Mouse (Mus musculus): ENCODE results near the gene Tmod3. TPM values are rescaled to one million over a fixed set of nuclear protein-coding genes. Genes with fewer than 3 reads are reported as not detected.

Gene Tmod3
- polyA plus RNA-seq, 1 experiment from 2014 or later: 84.5 TPM

DNA sequence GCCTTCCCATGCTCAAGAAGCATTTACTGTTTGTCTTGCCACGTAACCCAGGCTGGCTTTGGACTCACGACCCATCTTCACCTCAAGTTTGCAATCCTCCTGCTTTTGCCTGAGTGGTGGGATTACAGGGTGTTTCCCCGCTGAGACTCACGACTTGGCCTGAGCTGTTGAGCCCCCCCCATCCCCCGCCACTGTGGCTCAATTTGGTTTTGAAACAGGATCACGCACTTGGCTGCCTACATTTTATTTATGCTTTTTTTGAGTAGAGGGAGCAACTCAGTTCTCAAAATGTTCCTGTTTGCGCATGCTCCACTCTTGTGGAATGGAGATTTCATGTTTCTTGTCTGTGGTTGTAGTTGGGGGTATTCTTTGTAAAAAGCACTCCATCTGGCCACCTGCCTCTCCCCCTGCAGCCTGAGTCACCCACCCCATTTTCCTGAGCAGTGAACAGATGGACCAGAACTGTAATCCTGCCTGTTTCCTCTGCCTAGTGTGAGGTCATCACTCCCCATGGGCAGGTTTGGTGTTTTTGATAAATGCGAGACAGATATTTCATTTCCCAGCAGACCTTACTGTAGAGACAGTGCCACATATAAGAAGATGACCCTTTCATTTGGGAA lies 80.2 kb downstream of the Tmod3 start:
- 59% methylated on average over 8 of the region's 8 CpGs for WGBS
- no peaks in the 10 kb centered on the region for H3K9me3 ChIP-seq
- no peaks in the 10 kb centered on the region for H3K36me3 ChIP-seq
- 0 out of 2 replicates have a peak, but pooled peaks have one; percentile 38 for ATAC-seq (ENCODE audit: low FRiP score, low read depth)
- H3K4me1 ChIP-seq (replicated peaks): no peaks in the 10 kb centered on the region; the same call in 1 of the 2 replicates
- H3K27me3 ChIP-seq: no peaks in the 10 kb centered on the region
- H3K4me2 ChIP-seq: no peak overlapping the region
- H3K4me3 ChIP-seq: no peak overlapping the region
- H3K9ac ChIP-seq: no peak overlapping the region
- H3K27ac ChIP-seq (replicated peaks): no peak overlapping the region

DNA sequence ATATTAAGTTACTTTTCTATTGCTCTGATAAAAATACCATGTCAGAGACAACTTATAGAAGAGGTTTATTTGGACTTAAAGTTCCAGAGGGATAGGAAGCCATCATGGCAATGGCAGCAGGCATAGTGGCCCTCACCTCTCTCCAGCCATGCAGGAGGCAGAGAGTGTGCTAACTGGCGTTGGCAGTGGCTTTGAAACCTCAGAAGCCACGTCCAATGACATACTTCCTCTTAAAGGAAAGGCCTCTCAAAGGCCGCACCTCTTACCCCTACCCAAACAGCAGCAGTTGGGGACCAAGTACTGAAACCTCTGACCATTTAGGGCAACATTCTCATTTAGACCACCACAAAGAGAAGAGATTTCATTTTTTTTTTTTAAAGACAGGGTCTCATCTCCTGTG lies 82.2 kb downstream of the Tmod3 start:
- no peak overlapping the region for H3K4me3 ChIP-seq
- no peak overlapping the region for H3K4me2 ChIP-seq
- H3K27me3 ChIP-seq: no peaks in the 10 kb centered on the region
- H3K9me3 ChIP-seq: no peaks in the 10 kb centered on the region
- no peak overlapping the region for H3K27ac ChIP-seq (replicated peaks)
- peaks cover 4% of the 10 kb centered on the region; the same call in 1 of the 2 replicates for H3K36me3 ChIP-seq
- WGBS: 81% methylated on average over 3 of the region's 3 CpGs
- H3K4me1 ChIP-seq (replicated peaks): no peaks in the 10 kb centered on the region; the same call in 1 of the 2 replicates
- no peak overlapping the region for H3K9ac ChIP-seq
- ATAC-seq (ENCODE audit: low FRiP score, low read depth): no peak

GRCm38 (mm10) chr9:75468297-75468696 lies 91.2 kb downstream of the Tmod3 start:
- no peak overlapping the region for H3K4me2 ChIP-seq
- H3K4me3 ChIP-seq: no peak overlapping the region
- H3K9me3 ChIP-seq: no peaks in the 10 kb centered on the region
- H3K27ac ChIP-seq (replicated peaks): no peak overlapping the region
- no peak overlapping the region for H3K9ac ChIP-seq
- no peaks in the 10 kb centered on the region for H3K4me1 ChIP-seq (replicated peaks)
- no peaks in the 10 kb centered on the region for H3K27me3 ChIP-seq
- ATAC-seq (ENCODE audit: low FRiP score, low read depth): no peak
- WGBS: 81% methylated on average over 14 of the region's 14 CpGs
- H3K36me3 ChIP-seq: peaks cover 53% of the 10 kb centered on the region

DNA sequence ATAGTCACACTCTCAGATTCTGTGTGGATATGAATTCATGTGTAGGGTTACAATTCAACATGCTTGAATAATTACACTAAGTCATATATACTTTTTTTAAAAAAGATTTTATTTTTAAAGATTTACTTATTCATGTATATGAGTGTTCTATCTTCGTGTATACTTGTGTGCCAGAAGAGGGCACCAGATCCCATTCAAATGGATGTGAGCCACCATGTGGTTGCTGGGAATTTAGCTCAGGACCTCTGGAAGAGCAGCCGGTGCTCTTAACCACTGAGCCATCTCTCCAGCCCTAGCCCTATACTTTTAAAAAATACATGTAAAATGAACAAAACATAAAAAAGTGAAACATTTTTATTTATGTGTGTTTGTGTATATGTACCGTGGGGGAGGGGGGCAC lies 91.9 kb downstream of the Tmod3 start:
- no peak overlapping the region for H3K4me3 ChIP-seq
- ATAC-seq (ENCODE audit: low FRiP score, low read depth): no peak
- H3K4me1 ChIP-seq (replicated peaks): no peaks in the 10 kb centered on the region
- WGBS: 93% methylated on average over 3 of the region's 3 CpGs
- peaks cover 60% of the 10 kb centered on the region for H3K36me3 ChIP-seq
- H3K9ac ChIP-seq: no peak overlapping the region
- no peak overlapping the region for H3K27ac ChIP-seq (replicated peaks)
- H3K4me2 ChIP-seq: no peak overlapping the region
- H3K27me3 ChIP-seq: no peaks in the 10 kb centered on the region
- no peaks in the 10 kb centered on the region for H3K9me3 ChIP-seq

GRCm38 (mm10) chr9:75466641-75467040 lies 92.8 kb downstream of the Tmod3 start:
- H3K4me2 ChIP-seq: no peak overlapping the region
- no peak for ATAC-seq (ENCODE audit: low FRiP score, low read depth)
- H3K36me3 ChIP-seq: peaks cover 63% of the 10 kb centered on the region
- H3K27ac ChIP-seq (replicated peaks): no peak overlapping the region
- H3K27me3 ChIP-seq: no peaks in the 10 kb centered on the region
- no peak overlapping the region for H3K9ac ChIP-seq
- H3K9me3 ChIP-seq: no peaks in the 10 kb centered on the region
- WGBS: 92% methylated on average over 4 of the region's 4 CpGs
- H3K4me1 ChIP-seq (replicated peaks): no peaks in the 10 kb centered on the region
- H3K4me3 ChIP-seq: no peak overlapping the region

DNA sequence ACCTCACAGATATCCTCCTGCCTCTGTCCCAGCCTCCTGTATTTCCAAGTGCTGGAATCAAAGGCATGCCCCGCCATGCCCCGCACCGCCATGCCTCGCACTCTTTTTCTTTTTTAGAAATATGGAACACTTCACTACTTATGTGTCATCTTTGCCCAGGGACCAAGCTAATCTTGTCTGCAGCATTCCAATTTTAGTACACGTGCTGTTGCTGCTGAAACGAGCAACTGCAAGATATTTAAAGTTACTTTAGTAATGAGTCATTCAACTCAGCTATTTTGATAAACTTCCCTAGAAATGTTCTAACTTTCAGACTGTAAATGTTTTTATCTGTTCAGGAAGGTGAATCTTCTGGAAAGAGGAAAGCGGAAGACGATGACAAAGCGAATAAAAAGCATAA lies 93.6 kb downstream of the Tmod3 start:
- ATAC-seq (ENCODE audit: low FRiP score, low read depth): no peak
- Histone ChIP-seq H3K4me3 (no peak overlapping the region), H3K27ac (replicated peaks) (no peak overlapping the region), H3K9me3 (no peaks in the 10 kb centered on the region), H3K4me2 (no peak overlapping the region), H3K27me3 (no peaks in the 10 kb centered on the region), H3K9ac (no peak overlapping the region), H3K4me1 (replicated peaks) (no peaks in the 10 kb centered on the region), H3K36me3 (peaks cover 67% of the 10 kb centered on the region)
- WGBS: 97% methylated on average over 9 of the region's 9 CpGs

DNA sequence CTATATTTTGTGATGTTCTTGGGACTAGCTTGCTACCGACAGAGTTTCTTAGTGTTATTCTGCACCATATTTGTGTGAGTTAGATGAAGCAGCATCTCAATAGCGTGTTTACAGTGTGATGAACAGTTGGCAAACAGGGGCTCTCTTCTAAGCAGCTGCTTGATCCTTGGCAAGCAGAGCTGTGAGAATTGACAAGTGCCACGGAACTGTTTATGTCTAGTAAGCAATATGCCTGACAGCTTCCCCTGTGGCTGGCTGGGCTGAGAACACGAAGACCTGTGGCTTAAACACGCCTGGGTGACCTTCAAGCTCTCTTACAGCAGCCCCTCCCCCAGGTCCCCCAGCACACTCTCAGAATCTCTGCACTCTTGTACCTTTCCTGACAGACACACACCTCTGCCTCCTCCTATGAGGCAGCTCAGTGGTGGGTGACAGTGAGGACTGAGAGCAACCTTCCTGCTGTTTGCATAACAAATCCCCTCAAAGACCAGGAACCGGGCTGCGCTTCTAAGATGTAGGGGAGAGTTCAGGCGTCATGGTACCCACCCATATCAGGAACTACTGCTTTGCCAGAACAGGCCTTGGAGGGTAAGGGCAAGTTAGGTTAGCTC lies 96.3 kb downstream of the Tmod3 start:
- Histone ChIP-seq H3K4me1 (replicated peaks) (no peaks in the 10 kb centered on the region), H3K27ac (replicated peaks) (no peak overlapping the region), H3K4me2 (no peak overlapping the region), H3K9ac (no peak overlapping the region), H3K36me3 (peaks cover 89% of the 10 kb centered on the region), H3K4me3 (no peak overlapping the region), H3K27me3 (no peaks in the 10 kb centered on the region), H3K9me3 (no peaks in the 10 kb centered on the region)
- no peak for ATAC-seq (ENCODE audit: low FRiP score, low read depth)
- 77% methylated on average over 8 of the region's 8 CpGs for WGBS

DNA sequence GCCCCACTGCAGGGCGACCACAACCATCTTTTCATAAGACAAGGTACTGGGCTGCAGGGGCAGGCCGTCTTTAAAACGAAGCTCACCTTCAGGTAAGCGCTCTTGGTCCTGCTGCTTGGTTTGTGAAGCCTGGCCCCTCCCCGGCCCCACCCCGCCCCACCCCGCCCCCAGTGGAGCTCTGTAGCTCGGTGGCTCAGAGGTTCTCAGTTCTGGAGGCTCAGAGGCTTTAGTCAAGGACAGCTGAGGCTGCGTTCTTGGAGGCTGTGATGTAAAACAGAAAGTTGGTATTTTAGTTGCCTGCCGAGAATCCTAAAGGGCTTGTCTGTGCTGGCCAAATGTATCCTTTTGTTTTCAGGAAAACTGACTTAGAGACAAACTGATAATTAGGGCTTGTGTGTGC lies 103.8 kb downstream of the Tmod3 start:
- H3K36me3 ChIP-seq: peaks cover 97% of the 10 kb centered on the region
- no peak overlapping the region for H3K4me3 ChIP-seq
- no peak for ATAC-seq (ENCODE audit: low FRiP score, low read depth)
- no peak overlapping the region for H3K9ac ChIP-seq
- no peak overlapping the region for H3K4me2 ChIP-seq
- H3K27ac ChIP-seq (replicated peaks): no peak overlapping the region
- 86% methylated on average over 10 of the region's 10 CpGs for WGBS
- no peaks in the 10 kb centered on the region for H3K27me3 ChIP-seq
- no peaks in the 10 kb centered on the region for H3K9me3 ChIP-seq
- no peaks in the 10 kb centered on the region for H3K4me1 ChIP-seq (replicated peaks)

- Histone ChIP-seq H3K9me3 (no peaks in the 10 kb centered on the region), H3K4me1 (replicated peaks) (no peaks in the 10 kb centered on the region), H3K36me3 (peaks cover 92% of the 10 kb centered on the region), H3K4me3 (no peak overlapping the region), H3K27ac (replicated peaks) (no peak overlapping the region), H3K4me2 (no peak overlapping the region), H3K9ac (no peak overlapping the region), H3K27me3 (no peaks in the 10 kb centered on the region)
- no peak for ATAC-seq (ENCODE audit: low FRiP score, low read depth)
- WGBS: 92% methylated on average over 2 of the region's 2 CpGs
Measured at GRCm38 (mm10) chr9:75453994-75454393, 105.5 kb downstream of the Tmod3 start.

GRCm38 (mm10) chr9:75448021-75448420 lies 111.4 kb downstream of the Tmod3 start:
- Histone ChIP-seq H3K4me2 (no peak overlapping the region), H3K36me3 (peaks cover 70% of the 10 kb centered on the region), H3K9ac (no peak overlapping the region), H3K4me3 (no peak overlapping the region), H3K27ac (replicated peaks) (no peak overlapping the region), H3K27me3 (no peaks in the 10 kb centered on the region), H3K9me3 (no peaks in the 10 kb centered on the region), H3K4me1 (replicated peaks) (peaks cover 6% of the 10 kb centered on the region)
- ATAC-seq (ENCODE audit: low FRiP score, low read depth): no peak
- 90% methylated on average over 3 of the region's 3 CpGs for WGBS
